Mouse (Mus musculus): ENCODE data around the gene Man2a1. TPM values are rescaled to one million over a fixed set of nuclear protein-coding genes. Genes with fewer than 3 reads are reported as not detected.

The Man2a1 gene
- 10 to 100 TPM; 44.1 to 50.2 TPM for total RNA-seq (2023)

DNA sequence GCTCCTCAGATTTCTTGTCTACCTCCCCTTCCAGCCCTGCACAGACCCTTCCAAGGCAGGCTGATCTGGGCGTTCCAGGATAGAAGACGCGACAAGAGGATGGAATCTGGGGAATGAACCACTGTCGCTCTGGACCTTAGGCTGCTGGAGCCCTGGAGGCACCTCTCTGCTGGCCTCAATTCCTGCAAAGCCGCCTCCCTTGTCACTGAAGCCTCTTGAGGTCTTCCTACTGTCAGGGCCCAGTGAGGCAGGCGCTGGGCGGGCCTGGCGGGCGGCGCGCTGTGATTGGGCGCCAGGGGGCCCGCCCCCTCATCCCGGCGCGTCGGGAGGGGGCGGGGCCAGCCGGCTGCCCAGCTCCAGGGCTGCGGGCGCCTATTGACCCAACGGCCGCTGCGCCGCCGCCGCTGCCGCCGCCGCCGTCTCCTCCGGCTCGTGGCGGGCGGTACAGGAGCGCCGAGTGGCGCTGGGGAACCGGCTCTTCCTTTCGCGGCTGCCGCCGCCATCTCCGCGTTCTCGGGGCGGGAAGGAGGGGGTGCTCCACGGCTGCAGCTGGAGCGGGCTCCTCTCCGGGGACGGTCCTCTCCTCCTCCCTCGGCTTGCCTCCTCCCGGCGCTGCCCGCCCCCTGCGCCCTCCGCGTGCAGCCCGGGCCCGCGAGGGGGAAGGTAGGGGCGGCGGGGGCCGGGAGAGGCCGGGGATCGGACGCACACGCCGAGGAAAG is at the start of gene Man2a1:
TSS of gene Man2a1 (plus strand) at position 365 of the 719 bp plus-strand sequence.

Other genes starting within 250 kb of the Man2a1 start
- not detected for gene 4930583I09Rik, start 235.3 kb downstream of the Man2a1 start, total RNA-seq (2023)

Data from T-cell, adult 66 days (primary cell).